In the genomic region with DNA sequence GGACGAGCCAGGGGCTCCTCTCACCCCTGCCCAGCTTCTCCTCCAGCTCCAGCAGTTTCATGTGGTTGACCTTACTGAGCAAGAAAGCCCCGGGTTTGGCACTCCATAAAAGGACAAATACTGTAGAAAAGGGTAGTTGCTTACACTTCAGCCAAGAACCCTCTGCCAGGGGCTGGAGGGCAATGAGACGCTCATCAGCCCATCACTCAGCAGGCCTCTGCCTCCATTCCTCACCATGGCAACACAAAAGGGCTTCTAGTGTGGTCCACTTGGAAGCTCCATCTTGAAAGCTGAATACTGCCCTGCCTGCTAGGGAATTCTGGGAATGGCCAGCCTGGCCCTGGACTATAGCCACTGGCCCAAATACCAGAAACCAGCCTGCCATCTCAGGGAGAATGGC, we compare ENCODE assay signal across 8 mouse cellular contexts. TPM values are rescaled to one million over a fixed set of nuclear protein-coding genes. Genes with fewer than 3 reads are reported as not detected.
DNase-seq lines count a peak whose midpoint lies in the region; ATAC-seq and TF ChIP-seq lines count a peak whose summit lies in the region.

No protein-coding gene starts in this region.

- no peaks in the 10 kb centered on the region for H3K36me3 ChIP-seq in kidney, embryonic 16.5 days (ENCODE audit: insufficient read depth, low read length)
- H3K36me3 ChIP-seq in intestine, embryonic 16.5 days (ENCODE audit: control insufficient read depth, insufficient read depth, low read length) = no peaks in the 10 kb centered on the region
- no peaks in the 10 kb centered on the region for H3K36me3 ChIP-seq in neural tube, embryonic 13.5 days
- H3K36me3 ChIP-seq in kidney, adult 2 months (ENCODE audit: control insufficient read depth, insufficient read depth, low read length) = no peaks in the 10 kb centered on the region

- 34% methylated on average over 3 of the region's 3 CpGs for WGBS in kidney, embryonic 16.5 days
- 20% methylated on average over 3 of the region's 3 CpGs for WGBS in intestine, embryonic 16.5 days
- 24% methylated on average over 3 of the region's 3 CpGs for WGBS in neural tube, embryonic 13.5 days
- WGBS in kidney, adult 2 months = 46% methylated on average over 3 of the region's 3 CpGs

- H3K27me3 ChIP-seq in kidney, embryonic 16.5 days (ENCODE audit: insufficient read depth, low read length) = no peaks in the 10 kb centered on the region
- no peaks in the 10 kb centered on the region for H3K27me3 ChIP-seq in intestine, embryonic 16.5 days (replicated peaks; ENCODE audit: control insufficient read depth, insufficient read depth, low read length)
- no peaks in the 10 kb centered on the region for H3K27me3 ChIP-seq in neural tube, embryonic 13.5 days
- H3K27me3 ChIP-seq in kidney, adult 2 months (replicated peaks; ENCODE audit: control insufficient read depth, insufficient read depth, low read length) = no peaks in the 10 kb centered on the region

- no peak for TF ChIP-seq POLR2A in kidney, adult 2 months (IDR thresholded peaks at IDR 0.05; ENCODE audit: low read depth, low read length)

- H3K4me1 ChIP-seq in kidney, embryonic 16.5 days (ENCODE audit: insufficient read depth, low read length) = peaks cover 16% of the 10 kb centered on the region; the same call in 1 of the 2 replicates
- peaks cover 10% of the 10 kb centered on the region; the same call in 1 of the 2 replicates for H3K4me1 ChIP-seq in intestine, embryonic 16.5 days (ENCODE audit: control insufficient read depth, insufficient read depth, low read length)
- H3K4me1 ChIP-seq in neural tube, embryonic 13.5 days (replicated peaks) = peaks cover 54% of the 10 kb centered on the region
- H3K4me1 ChIP-seq in kidney, adult 2 months (ENCODE audit: control insufficient read depth, insufficient read depth, low read length) = no peaks in the 10 kb centered on the region

- no peak overlapping the region for H3K4me2 ChIP-seq in kidney, embryonic 16.5 days (replicated peaks; ENCODE audit: low read depth, low read length)
- H3K4me2 ChIP-seq in intestine, embryonic 16.5 days (ENCODE audit: low read depth, low read length) = no peak overlapping the region
- no peak overlapping the region for H3K4me2 ChIP-seq in neural tube, embryonic 13.5 days

- no peaks in the 10 kb centered on the region for H3K9me3 ChIP-seq in kidney, embryonic 16.5 days (ENCODE audit: low read length)
- H3K9me3 ChIP-seq in intestine, embryonic 16.5 days (ENCODE audit: control insufficient read depth, low read length) = no peaks in the 10 kb centered on the region
- no peaks in the 10 kb centered on the region for H3K9me3 ChIP-seq in neural tube, embryonic 13.5 days

- peak overlapping the region; percentile 7; the same call in 1 of the 2 replicates for H3K27ac ChIP-seq in kidney, embryonic 16.5 days (ENCODE audit: low read length)
- H3K27ac ChIP-seq in intestine, embryonic 16.5 days (ENCODE audit: low read length) = 0 out of 2 replicates have a peak overlapping the region, but pooled peaks have one; percentile 20
- H3K27ac ChIP-seq in neural tube, embryonic 13.5 days (replicated peaks) = no peak overlapping the region
- H3K27ac ChIP-seq in kidney, adult 2 months (ENCODE audit: insufficient read depth, low read depth, low read length) = no peak overlapping the region

- TF ChIP-seq CTCF in kidney, adult 2 months (conservative IDR thresholded peaks at IDR 0.05; ENCODE audit: insufficient read depth, insufficient read length, low read depth, low read length) = no peak

- no peak for DNase-seq in kidney, adult 18-20 months
- DNase-seq in embryo, embryonic 11 days = peak; percentile 33
- no peak for DNase-seq in urinary bladder, postnatal 14 days (ENCODE audit: low spot score)
- DNase-seq in kidney, adult 2 months = no peak
- no peak for DNase-seq in urinary bladder, adult 2 months (ENCODE audit: low spot score)

- no peak for ATAC-seq in kidney, embryonic 16.5 days (ENCODE audit: low FRiP score, low TSS enrichment)
- ATAC-seq in intestine, embryonic 16.5 days = no peak
- ATAC-seq in neural tube, embryonic 13.5 days (ENCODE audit: low read depth) = 0 out of 2 replicates have a peak, but pooled peaks have one; percentile 41

- no peak overlapping the region for H3K4me3 ChIP-seq in kidney, embryonic 16.5 days (ENCODE audit: low read length)
- no peak overlapping the region for H3K4me3 ChIP-seq in intestine, embryonic 16.5 days (ENCODE audit: low read length)
- H3K4me3 ChIP-seq in neural tube, embryonic 13.5 days = no peak overlapping the region
- H3K4me3 ChIP-seq in kidney, adult 2 months (ENCODE audit: insufficient read depth, low read depth, low read length) = no peak overlapping the region

- H3K9ac ChIP-seq in kidney, embryonic 16.5 days (replicated peaks; ENCODE audit: low read length) = no peak overlapping the region
- H3K9ac ChIP-seq in intestine, embryonic 16.5 days (ENCODE audit: low read depth, low read length) = no peak overlapping the region
- no peak overlapping the region for H3K9ac ChIP-seq in neural tube, embryonic 13.5 days

RNA-seq across cellular contexts. Expression of a gene that starts 49.3 kb away (rescaled TPM):
- 8.3 and 9.0 TPM in 2 replicates for polyA plus RNA-seq in kidney, embryonic 16.5 days (2015; fragmentation: Nextera tagmentation; extraction: Ambion mirVana)
- polyA plus RNA-seq in intestine, embryonic 16.5 days (2015; fragmentation: Nextera tagmentation; extraction: Ambion mirVana) = 8.1 and 8.4 TPM in 2 replicates
- 27.9 and 28.9 TPM in 2 replicates for polyA plus RNA-seq in neural tube, embryonic 13.5 days (2015; fragmentation: Nextera tagmentation; extraction: Ambion mirVana)
- 0.72 and 0.81 TPM in 2 replicates for polyA plus RNA-seq in kidney, adult 2 months (2012; rRNA removed)
- polyA plus RNA-seq in urinary bladder, adult 2 months (2012; rRNA removed) = 13.2 and 21.2 TPM in 2 replicates

Comparison
In these comparisons a context has a peak if more than half of its experiments do, and no peak if none do; other contexts are left out.
1. H3K27ac ChIP-seq: peak in kidney, embryonic 16.5 days (single experiment) and intestine, embryonic 16.5 days (single experiment); none in neural tube, embryonic 13.5 days (single experiment) and kidney, adult 2 months (single experiment).